Mouse (Mus musculus) cerebellum, postnatal 14 days (tissue): Measurements from ENCODE around the gene Larp7.

ENCODE experiments used
- DNase-seq, 2 experiments: peaks; one replicate each; pipeline ENCODE4 v3.0.0; 2021; ENCODE audit warnings: mixed read lengths in 2 of 2

Gene Larp7

DNA sequence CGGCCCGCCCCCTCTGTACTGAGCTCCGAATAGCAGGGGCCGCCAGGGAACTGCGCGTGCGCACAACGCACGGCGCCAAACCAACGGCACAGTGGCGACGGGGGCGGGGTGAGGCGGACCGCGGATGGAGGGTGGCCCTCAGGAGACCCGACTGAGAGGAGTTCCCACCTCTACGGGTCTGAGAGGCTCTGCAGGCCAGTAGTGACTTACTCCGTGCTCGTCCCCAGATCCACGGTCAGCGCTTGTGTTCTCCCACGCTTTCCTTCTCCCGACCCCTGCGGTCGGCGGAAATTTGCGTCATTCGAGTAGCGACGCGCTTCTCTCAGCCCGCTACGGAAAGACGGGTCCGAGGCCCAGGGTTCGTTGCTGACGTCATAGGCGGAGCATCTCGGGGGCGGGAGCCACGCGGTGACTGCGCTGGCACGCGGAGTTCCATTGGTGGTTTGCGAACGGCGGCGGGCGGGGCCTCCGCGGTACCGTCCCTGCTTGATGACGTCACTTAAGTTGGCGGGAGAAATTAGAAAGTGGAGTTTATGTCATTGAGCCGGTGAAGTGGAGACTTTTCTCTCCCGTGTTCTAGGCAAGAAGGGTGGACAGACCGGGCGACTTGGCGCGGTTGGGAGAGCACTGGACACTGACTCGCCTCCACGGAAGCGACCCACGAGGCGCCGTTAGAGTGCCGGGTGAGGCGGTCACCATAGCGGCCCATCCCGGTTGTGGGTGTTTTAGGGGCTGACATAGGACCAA lies at the start of gene Larp7, which contains the start of gene Zgrf1:
TSS of gene Larp7 (minus strand) at position 377 of the 747 bp plus-strand sequence.
TSS of gene Zgrf1 (plus strand) at position 517 of the 747 bp plus-strand sequence.
- peak; percentile 99 for DNase-seq

DNA sequence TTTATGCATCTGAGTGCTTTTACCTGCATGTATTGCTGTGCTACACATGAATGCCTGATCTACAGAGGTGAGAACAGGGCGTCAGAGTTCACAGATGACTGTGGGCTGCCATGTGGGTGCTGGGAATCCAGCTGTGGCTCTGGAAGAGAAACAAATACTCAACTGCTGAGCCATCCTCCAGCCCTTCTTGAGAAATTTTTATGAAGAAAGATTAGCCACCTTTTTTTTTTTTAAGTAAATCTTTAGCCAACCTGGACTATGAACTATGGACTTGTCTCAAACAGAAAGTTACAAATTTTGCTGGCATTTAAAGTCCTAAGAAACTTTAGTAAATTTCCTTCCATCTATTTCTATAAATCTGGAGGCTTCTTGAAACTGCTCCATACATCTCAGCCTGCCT lies 44.0 kb upstream of the Larp7 start:
- DNase-seq, result no peak

DNA sequence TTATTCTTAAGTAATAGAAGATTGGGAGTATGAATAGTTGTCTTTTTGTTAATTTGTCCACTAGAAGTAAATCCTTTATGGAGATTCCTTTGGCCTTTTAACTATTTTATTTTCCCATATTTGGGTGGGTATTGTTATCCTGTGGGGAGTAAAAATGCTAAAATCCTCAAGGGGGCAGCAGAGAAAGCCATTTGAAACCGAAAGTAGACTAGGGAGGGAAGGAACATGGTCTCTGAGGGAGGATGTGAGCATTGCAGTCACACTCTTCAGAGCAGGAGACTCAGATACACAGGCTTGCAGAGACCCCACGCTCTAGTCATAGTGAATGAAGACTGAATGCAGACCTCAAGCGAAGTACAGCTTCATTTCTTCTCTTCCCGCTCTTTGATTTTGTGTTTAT lies 19.4 kb upstream of the Larp7 start:
- DNase-seq, result peak; percentile 49 to 57

DNA sequence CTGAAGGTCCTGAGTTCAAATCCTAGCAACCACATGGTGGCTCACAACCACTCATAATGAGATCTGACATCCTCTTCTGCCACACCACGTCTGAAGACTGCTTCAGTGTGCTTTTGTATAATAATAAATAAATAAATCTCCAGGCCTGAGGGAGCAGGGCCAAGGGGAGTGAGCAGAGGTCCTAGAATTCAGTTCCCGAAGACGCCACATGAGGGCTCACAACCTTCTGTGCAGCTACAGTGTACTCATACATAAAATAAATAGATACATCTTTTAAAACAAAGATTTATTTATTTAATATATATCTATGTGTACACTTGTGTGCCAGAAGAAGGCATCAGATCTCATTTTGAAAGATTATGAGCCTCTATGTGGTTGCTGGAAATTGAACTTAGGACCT lies 12.0 kb upstream of the Larp7 start:
- DNase-seq, result no peak

DNA sequence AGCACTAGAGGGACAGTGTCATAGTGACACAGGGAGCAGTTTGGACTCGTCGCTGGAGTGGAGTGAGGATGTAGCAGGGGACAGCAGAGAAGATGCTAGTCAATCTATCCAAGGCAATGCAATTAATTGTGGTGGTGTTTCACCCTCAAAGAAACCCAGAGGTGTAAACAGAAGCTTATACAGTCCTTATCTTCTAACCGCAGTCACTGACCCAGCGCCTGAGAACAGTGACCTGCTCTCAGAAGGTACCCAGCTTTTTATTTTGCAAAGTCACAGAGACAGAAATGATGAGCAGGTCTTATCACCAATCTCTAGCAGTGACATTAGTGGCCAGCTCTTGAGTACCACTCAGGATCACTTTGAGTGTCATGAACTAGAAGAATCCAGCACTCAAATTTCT lies 9.8 kb upstream of the Larp7 start:
- DNase-seq, result no peak

DNA sequence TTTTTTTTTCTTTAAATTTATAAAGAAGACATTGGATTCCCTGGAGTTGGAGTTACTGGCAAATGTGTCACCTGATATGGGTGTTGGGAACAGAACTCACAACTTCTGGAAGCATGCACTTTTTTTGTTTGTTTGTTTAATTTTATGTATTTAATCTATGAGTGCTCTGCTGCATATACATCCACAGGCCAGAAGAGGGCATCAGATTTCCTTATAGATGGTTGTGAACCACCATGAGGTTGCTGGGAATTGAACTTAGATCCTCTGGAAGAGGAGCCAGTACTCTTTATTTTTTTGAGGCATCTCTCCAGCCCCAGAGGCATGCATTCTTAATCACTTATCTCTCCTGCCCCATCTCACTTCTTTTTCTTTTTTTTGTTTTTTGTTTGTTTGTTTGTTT lies 5.1 kb upstream of the Larp7 start:
- no peak for DNase-seq

DNA sequence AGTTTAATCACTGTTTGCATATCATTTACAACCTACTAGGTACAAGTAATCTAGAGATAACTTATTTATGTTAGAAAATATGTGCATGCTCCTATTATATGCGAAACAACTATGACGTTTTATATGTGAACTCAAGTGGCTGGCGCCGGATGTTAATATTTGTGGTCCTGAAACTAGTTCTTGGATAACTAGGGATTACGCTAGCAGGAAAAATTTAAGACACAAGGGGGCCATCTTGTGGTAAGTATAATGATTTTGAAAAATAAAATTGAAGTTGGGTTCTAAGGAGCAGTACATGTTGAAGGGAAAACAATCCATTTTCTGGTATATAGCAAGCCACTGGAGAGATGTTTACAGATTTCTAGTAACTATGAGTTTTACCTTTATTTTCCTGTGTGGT lies 1.6 kb upstream of the Larp7 start:
- peak in 1 of 2 experiments; percentile 2 for DNase-seq

DNA sequence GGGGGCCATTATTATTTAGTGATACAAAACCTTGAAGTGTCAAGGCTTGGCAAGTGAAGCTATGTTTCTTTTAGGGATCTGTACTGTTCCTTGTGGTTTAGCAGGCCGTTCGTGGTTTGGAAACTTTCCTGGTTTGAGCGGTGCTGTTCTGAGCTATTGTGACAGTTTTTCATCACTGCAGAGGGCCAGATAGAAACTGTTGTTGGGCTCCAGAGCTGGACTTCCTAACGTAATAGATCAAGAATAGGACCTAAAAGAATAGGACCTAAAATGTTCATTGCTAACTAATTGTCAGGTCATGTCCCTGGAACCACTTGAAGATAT lies 533 bp upstream of the Larp7 start:
- DNase-seq, result no peak

DNA sequence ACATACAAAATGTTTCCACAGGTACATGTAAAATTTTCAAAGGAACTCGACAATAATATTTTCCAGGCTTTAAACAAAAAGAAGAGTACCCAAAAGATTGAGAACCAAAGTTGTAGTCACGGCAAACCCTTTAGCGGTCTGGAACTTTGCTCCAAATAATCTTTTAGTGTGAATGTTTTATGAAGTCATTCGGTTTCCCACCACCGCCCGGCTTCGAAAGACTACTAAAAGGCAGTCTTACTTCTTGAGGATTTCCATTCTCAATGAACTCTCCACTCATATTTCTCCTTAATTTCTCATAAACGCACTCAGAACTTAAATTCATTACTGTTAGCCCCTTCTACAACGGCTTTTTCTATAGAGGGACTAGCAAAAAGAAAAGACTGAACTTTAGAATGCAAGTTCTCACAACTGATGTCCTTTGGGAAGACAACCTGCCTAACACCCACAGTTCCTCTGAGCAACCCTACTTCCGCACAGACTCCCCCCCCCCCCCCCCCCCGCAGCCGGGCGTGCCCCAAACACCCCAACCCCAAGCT lies 646 bp downstream of the Larp7 start:
- no peak for DNase-seq

DNA sequence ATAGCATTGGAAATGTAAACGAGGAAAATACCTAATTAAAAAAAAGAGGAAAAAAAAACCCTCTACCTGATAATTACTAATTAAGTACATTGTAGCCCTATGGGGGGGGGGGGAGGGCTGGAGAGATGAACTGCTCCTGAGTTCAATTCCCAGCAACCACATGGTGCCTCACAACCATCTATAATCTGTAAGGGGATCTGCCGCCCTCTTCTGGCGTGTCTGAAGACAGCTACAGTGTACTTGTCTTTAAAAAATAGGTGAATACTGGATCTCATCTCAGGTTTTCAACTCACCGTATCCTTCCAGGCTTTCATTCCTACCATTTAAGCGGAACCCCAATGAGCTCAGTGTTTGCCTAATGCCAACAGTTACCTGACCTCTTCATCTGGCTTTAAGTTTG lies 5.3 kb downstream of the Larp7 start:
- DNase-seq, result peak; percentile 15 to 47

DNA sequence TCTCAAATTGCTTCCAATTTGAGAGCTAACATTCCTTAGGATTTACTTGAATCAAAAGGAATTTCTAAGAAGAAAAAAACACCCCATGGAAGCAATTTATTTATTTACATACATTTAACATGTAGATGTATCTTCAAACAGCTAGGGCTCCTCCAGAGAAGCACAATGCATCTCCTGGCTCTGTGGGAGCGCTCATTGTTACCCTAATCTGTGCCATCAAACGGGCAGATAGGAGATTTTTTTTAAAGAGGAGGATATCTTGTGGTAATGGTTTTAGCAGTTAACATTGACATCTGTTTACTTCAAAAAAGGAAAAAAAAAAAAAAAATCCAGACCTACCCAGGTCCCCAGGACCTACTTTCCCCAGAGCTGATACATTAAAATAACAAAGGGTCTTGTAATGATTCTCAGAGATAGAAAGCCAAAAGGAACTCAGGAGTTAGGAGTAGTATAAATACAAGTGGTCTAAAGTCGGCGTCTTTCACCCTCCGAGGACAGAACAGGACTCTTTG lies 8.5 kb downstream of the Larp7 start:
- no peak for DNase-seq

DNA sequence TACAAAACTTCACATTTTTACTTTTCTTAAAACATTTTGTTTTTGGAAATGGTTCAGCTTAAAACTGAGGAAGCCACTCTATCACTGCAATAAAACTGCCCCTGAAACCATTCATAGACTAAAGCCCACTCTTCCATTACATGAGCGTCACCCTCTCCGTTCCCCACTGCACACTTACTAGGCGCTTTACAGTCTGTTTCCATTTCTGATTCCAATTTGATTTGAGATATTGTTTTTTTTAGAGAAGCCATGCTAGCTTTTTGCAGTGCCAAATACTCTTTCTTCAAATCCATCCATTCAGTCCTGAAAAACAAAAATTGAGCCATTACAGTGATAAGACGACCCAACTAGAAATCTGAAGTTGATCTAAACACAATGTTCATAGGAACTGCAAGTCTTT lies 9.2 kb downstream of the Larp7 start:
- DNase-seq, result no peak

DNA sequence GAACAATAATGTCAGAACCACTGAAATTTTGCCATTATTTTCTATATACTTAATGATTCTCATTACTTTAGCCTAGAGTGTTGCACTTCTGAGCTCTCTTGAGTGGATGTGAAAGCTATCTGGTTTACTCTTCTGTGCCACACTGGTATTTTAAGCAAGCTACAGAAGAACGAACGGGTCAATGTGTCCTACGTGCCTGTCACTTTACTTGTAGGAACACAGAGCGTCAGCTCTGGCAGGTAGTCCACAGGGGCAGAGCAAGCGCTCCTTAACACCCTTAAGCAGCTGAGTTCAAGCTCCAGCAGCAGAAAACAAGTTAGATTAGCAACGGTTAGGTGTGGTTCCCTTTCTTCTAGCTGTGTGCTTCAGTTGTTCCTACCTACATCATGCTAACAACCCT lies 14.0 kb downstream of the Larp7 start:
- no peak for DNase-seq

DNA sequence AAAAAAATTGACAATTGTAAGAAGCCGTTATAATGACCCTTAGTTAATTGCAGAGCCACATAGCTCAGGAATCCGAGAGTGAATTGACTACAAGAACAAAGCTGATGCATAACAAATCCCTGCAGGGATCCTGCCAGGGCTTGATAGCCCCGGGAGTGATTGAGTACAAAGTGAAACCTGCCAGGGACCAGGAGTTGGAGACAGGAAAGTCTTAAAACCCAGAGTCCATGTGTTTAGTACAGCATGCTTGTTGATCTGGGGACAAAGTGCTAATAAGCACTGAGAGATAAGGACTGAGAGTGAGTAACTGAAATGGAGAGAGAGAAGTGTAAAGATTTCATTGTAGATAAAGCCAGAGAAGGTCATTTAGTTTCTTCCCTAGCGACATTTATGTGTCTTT lies 22.9 kb downstream of the Larp7 start:
- no peak for DNase-seq

DNA sequence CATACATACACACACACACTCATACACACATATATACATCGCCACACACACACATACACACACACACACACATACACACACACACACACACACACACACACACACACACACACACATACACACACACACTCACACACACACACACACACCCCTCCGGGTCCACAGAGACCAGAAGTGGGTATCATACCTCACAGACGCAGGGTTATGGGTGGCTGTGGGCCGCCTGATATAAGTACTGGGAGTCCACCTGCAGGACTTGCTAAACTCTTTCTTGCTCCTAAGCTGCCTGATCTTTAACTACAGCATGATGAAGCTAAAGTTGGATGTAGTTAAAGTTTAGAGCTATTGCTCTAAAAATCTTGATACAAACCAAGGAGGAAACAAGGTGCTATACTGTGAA lies 23.3 kb downstream of the Larp7 start:
- DNase-seq, result no peak

DNA sequence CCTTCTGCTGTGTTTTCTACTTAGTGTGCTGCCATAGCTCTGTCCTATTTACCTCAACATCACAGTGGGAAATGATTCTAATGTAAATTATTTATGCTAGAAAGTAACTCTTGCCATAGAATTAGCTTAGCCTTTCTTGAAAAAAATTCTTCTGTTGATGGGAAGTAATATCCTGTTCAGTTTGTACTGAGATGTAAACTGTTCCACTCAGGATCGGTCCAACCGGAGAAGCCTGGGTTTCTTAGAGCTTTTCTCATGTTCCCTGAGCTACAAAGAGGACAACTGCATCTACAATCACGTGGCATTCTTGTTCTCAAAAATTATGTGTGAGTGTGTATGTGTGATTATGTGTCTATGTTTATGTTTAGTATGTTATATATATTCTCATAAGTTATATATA lies 23.9 kb downstream of the Larp7 start:
- no peak for DNase-seq

DNA sequence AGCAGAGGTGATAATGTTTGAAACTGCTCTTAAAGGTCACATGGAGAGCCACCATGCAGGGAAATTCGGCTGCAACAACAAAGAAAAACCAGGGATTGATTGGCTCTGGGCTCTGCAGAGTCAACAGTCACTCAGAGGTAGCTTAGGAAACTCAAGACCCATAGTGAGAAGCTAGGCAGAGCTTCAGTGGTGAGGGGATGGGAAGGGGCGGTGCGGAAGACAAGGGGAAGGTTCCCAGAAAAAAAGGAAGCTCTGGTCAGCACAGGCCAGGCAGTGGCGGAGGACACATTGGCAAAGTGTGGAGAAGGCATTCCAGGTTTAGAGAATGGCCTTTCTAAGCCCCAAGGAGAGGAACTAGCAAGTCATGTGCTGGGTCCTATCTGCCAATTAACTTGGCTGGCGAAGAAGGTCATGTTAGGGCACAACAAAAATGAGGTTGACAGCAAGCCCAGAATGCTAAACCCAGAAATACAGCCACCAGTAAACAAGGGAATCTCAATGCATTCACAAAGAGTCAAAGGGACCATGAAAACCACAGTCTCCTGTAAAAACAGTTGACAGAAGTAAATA lies 25.6 kb downstream of the Larp7 start:
- DNase-seq, result peak; percentile 20

DNA sequence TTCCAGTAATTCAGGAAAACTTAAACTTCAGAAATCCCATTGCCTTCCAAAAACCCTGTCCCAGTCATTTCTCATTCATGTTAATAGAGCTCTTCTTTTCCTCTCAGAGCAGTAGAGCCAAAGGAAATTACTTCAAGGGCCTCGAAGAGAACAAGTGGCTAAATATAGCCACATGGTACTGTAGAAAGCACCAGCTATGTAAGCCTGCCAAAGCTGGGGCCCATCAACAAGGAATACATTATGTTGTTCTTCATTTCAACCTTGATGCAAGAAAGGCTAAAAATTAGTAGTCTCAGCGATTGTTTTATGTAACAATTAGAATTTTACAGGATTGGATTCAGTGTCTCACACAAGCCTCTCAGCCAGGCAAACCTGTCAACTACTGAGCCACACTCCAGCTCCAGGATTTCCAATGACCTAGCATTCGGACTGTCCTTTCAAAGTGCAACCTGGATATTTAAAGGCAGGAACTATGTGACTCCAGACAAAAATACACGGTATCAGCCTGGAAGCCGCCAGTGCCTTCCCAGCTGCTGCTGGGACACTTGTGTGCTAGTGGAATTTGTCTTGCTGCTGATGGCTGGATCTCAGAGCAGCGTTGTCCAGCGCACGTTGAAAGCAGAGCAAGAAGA lies 27.8 kb downstream of the Larp7 start:
- DNase-seq, result no peak

DNA sequence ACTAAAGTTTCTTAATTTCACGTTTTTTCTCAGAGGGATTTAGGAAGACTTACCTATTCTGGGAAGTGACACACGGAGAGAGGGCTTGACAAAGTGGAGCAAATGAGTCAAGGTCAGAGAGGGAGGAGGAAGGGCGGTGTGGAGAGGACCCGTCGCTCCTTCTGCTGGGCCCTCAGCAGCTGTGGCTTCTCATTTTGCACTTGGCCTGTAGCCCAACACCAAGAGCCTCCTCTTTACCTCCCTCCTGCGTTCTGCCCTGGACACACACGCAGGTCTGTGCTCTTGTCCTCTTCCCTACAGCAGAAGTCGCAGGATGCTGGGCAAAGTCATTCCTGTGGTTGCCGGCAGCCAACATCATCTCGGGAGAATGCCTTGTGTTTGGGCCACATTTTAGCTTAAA lies 32.0 kb downstream of the Larp7 start:
- no peak for DNase-seq

DNA sequence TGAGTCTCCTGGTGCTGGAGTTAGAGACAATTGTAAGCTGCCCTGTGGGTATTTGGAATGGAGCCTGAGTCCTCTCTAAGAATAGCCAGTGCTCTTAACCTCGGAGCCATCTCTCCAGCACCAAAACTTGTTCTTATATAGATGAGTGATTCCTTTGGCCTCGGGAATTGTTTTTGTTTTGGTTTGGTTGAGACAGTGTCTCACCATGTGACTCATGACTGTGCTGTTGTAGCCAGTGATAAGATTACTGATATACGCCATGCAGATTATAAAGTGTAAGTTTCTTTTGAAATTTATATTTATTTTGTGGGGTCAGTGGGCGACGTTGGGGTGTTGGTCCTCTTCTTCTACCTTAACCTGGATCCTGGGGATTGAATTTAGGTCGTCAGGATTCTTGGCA lies 32.8 kb downstream of the Larp7 start:
- no peak for DNase-seq

DNA sequence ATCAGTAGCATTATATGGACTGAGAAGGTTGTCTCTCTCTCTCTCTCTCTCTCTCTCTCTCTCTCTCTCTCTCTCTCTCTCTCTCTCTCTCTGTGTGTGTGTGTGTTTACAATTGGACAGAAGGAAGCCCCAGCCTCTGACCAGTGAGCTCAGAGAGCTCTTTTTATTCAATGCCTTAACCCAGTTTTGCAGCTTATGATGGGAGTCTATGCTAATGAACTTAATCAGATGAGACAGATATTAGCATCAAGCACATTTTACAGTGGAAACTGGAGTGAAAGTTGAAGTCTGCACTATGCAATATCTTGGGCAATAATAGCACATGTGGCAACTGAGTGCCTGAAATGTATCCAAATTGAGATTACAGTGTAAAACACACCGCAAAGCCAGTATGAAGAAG lies 37.9 kb downstream of the Larp7 start:
- no peak for DNase-seq

DNA sequence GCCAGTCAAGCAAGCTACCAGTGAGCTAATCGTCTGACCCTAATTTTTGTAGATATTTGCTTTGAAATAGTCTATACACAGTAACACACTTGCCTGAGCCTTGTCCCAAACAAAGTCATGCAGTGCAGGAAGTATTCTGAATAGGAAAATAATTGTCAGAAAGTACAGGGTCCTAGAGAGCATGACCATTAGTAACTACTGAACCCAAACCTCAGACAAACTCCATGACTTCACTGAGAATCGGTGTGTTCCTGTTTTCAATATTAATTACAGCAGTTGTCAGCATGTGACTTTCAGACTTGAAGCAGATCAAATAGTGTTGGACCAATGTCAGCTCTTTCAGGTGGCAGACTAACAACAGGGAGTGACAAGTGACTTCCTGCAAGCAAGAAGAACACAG lies 39.5 kb downstream of the Larp7 start:
- DNase-seq, result no peak

DNA sequence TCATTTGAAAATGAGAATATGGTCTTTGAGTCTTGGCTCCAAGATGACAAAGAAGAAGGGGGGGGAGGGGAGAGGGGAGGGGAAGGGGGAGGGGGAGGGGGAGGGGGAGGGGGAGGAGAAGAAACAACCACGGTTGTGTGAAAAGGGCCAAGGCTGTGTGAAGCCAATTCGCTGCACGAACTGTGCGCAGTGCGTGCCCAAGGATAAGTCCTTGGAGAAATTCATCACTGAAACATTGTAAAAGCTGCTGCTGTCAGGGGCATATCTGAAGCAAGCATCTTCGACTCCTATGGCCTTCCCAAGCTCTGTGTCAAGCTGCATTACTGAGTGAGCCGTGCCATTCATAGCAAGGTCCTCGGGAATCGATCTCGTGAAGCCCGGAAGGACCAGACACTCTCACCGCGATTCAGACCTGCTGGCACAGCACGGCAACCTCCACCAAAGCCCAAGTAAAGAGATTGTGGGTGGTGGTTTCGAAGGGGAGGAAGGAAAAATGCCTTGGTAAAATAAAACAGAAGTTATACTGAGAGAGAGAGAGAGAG lies 40.3 kb downstream of the Larp7 start:
- no peak for DNase-seq
